Mouse (Mus musculus) liver, embryonic 11.5 days (tissue): ENCODE results near the gene Aptx. TPM values are rescaled to one million over a fixed set of nuclear protein-coding genes. Genes with fewer than 3 reads are reported as not detected.

ENCODE experiments used
- ATAC-seq: fragments of 200-750 bp; cut with Nextera tagmentation; replicated peaks from 2 replicates; pipeline ENCODE4 v1.8.0; 2017; ENCODE audit warnings: moderate number of reproducible peaks, mild to moderate bottlenecking, moderate TSS enrichment, moderate library complexity; ENCODE audit not compliant: low FRiP score
- DNase-seq: peaks from one replicate; pipeline ENCODE4 v3.0.0-alpha.2; 2017; ENCODE audit warnings: low spot score
- H3K27ac ChIP-seq: fragments of 300-500 bp; sonication (generic); 2 replicates; pipeline ENCODE4 v1.5.1; 2014; ENCODE audit warnings: mild to moderate bottlenecking, low read depth, low read length, control low read depth
- H3K27me3 ChIP-seq: fragments of 300-500 bp; sonication (generic); replicated peaks from 2 replicates; pipeline ENCODE4 v1.6.1; 2014; ENCODE audit warnings: low read length, mixed read lengths; ENCODE audit not compliant: control insufficient read depth, insufficient read depth
- H3K36me3 ChIP-seq: fragments of 300-500 bp; sonication (generic); 2 replicates; pipeline ENCODE4 v1.6.1; 2014; ENCODE audit warnings: mild to moderate bottlenecking, low read length, moderate library complexity, mixed read lengths; ENCODE audit not compliant: control insufficient read depth, insufficient read depth
- H3K4me1 ChIP-seq: fragments of 300-500 bp; sonication (generic); replicated peaks from 2 replicates; pipeline ENCODE4 v1.6.1; 2014; ENCODE audit warnings: low read length, mixed read lengths; ENCODE audit not compliant: control insufficient read depth, insufficient read depth
- H3K4me2 ChIP-seq: fragments of 300-500 bp; sonication (generic); 2 replicates; pipeline ENCODE4 v1.6.1; 2014; ENCODE audit warnings: mild to moderate bottlenecking, control low read depth, moderate library complexity
- H3K4me3 ChIP-seq: fragments of 300-500 bp; sonication (generic); 2 replicates; pipeline ENCODE4 v1.5.1; 2014; ENCODE audit warnings: low read depth, low read length, control low read depth
- H3K9ac ChIP-seq: fragments of 300-500 bp; sonication (generic); 2 replicates; pipeline ENCODE4 v1.6.1; 2014; ENCODE audit warnings: low read depth, low read length, control low read depth
- H3K9me3 ChIP-seq: fragments of 300-500 bp; sonication (generic); 2 replicates; pipeline ENCODE4 v1.6.1; 2016; ENCODE audit warnings: low read length, inconsistent platforms, mixed read lengths; ENCODE audit not compliant: control insufficient read depth
- WGBS: fragments of 180-500 bp; shearing (Covaris S2); extraction: QIAGEN DNeasy Blood & Tissue Kit; methylation state at CpG from one replicate; pipeline ENCODE4 v1.1.7; 2014; 5-methylcytosine and 5-hydroxymethylcytosine counted together
- polyA plus RNA-seq: library from polyadenylated mRNA; unstranded; fragments of >200 nt; fragmentation: Nextera tagmentation; extraction: Ambion mirVana; gene quantifications from 2 replicates; pipeline ENCODE4 v1.2.1, GENCODE M21; 2014

Aptx gene
- polyA plus RNA-seq, 1 experiment from 2014 or later: 23.4 TPM

DNA sequence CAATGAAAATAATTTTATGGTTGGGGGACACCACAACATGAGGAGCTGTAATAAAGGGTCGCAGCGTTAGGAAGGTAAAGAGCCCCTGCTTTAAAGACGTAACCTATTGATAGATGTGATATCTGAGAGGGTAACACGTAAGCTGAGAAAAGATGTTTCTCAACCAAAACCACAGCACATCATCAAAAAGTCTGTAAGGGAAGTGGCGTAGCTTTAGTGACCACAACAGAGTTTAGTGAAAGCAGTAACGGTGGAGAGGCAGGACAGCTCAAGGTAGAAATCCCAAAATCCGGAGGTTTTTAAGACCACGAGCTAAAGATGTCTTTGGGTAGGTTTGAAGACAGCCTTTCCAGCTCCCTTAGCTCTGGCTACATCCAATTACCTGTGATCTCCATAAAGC is 17.9 kb upstream of the Aptx start:
- Histone ChIP-seq H3K9me3 (no peaks in the 10 kb centered on the region), H3K27ac (no peak overlapping the region; the same call in 1 of the 2 replicates), H3K4me1 (peaks cover 28% of the 10 kb centered on the region), H3K27me3 (no peaks in the 10 kb centered on the region), H3K9ac (0 out of 2 replicates have a peak overlapping the region, but pooled peaks have one; percentile 96), H3K4me3 (no peak overlapping the region), H3K36me3 (peaks cover 8% of the 10 kb centered on the region; the same call in 1 of the 2 replicates), H3K4me2 (peak overlapping the region; percentile 93)
- DNase-seq: no peak
- no peak for ATAC-seq
- 83% methylated on average over 8 of the region's 8 CpGs for WGBS

DNA sequence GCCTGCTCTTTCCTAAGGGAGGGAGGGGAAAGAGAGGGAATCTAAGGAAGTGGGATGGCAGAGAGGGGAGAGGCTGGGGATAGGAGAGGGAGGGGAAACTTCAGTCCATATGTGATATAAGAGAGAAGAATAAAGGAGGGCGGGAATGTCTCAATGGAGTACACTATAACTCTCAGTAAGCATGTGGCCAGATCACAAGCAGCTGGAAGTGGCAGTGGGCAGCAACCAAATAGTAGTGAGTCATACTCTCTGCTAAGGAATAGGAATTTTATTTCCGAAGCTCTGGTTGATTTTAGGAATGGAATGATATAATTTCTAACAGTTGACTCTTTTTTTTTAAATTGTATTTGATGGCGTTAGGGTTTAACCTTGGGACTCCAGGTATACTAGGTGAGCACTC is 14.1 kb upstream of the Aptx start:
- DNase-seq (no peak), ATAC-seq (no peak)
- Histone ChIP-seq H3K9me3 (no peaks in the 10 kb centered on the region), H3K27ac (no peak overlapping the region), H3K4me2 (no peak overlapping the region), H3K4me3 (no peak overlapping the region), H3K9ac (no peak overlapping the region), H3K4me1 (peaks cover 8% of the 10 kb centered on the region), H3K36me3 (no peaks in the 10 kb centered on the region), H3K27me3 (no peaks in the 10 kb centered on the region)
- WGBS: 87% methylated on average over 3 of the region's 3 CpGs

DNA sequence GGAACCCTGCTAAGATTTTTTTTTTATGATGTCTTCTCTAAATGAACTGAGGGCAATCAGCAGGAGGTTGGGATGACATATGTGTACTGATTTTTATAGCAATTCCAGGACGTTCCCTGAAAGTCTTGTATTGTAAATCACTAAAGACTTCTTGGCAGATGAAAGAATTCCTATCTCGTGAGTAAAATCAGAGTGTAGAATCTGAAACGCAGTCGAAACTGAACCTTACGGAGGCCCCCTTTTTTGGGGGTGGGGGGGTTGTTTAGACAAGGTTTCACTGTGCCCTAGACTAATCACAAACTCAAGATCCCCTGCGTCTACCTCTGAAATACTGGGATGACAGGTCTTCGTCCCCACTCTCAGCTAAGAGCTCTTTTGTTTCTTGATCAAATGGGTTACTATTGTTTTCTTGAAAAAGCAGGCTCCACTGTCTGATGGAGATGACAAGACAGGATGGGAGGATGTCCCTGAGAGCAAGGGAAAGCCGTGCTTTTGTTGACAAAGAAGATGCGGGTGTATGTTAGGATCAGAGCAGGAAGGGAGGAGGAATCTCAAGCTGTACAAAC is 799 bp upstream of the Aptx start:
- Histone ChIP-seq H3K4me2 (peak overlapping the region; percentile 68), H3K36me3 (no peaks in the 10 kb centered on the region), H3K9me3 (no peaks in the 10 kb centered on the region), H3K4me3 (peak overlapping the region; percentile 62), H3K4me1 (peaks cover 18% of the 10 kb centered on the region), H3K27ac (peak overlapping the region; percentile 93; the same call in 1 of the 2 replicates), H3K27me3 (no peaks in the 10 kb centered on the region), H3K9ac (peak overlapping the region; percentile 70)
- DNase-seq (no peak), ATAC-seq (no peak)
- 42% methylated on average over 9 of the region's 9 CpGs for WGBS

DNA sequence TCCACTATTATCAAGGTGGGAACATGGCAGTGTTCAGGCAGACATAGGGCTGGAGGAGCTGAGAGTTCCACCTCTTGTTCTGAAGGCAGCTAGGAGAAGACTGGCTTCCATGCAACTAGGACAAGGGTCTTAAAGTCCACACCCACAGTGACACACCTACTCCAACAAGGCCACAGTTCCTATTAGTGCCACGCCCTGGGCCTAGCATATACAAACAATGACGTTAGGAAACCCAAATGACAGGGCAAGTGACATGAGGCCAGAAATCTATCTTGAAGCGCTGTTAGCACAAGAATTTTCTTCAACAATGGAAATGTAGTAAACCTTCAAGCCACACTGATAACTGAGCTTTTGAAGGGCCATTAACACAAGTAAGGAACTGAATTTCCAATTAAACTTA is 1.2 kb downstream of the Aptx start:
- Histone ChIP-seq H3K9ac (peak overlapping the region; percentile 70; the same call in 1 of the 2 replicates), H3K4me3 (peak overlapping the region; percentile 62), H3K36me3 (no peaks in the 10 kb centered on the region), H3K27me3 (no peaks in the 10 kb centered on the region), H3K4me1 (peaks cover 18% of the 10 kb centered on the region), H3K27ac (0 out of 2 replicates have a peak overlapping the region, but pooled peaks have one; percentile 93), H3K9me3 (no peaks in the 10 kb centered on the region), H3K4me2 (peak overlapping the region; percentile 68)
- WGBS: 69% methylated on average over 3 of the region's 3 CpGs
- ATAC-seq (no peak), DNase-seq (no peak)

DNA sequence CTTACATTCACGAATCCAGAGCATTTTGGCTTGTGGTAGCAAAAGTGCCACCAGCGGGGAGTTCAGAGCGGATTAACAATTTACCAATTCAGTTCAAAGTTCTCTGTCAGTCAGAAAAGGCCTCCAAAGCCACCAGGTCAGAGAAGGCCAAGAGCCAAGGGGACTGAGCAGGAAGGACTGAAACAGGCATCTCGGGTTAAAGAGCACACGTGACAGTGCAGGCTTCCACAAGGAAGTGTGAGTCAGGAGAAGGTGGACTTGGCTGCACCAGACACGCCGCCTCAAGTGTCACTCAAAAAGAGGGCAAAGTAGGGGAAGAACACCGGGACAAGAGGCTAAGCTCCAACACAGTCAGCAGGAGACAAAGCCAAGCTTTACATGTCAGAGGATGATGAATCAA is 2.8 kb downstream of the Aptx start:
- WGBS: 63% methylated on average over 8 of the region's 8 CpGs
- Histone ChIP-seq H3K4me2 (peak overlapping the region; percentile 29; the same call in 1 of the 2 replicates), H3K27ac (peak overlapping the region; percentile 70), H3K9ac (no peak overlapping the region), H3K4me1 (peaks cover 18% of the 10 kb centered on the region), H3K36me3 (no peaks in the 10 kb centered on the region), H3K4me3 (no peak overlapping the region), H3K9me3 (no peaks in the 10 kb centered on the region), H3K27me3 (no peaks in the 10 kb centered on the region)
- DNase-seq (no peak), ATAC-seq (no peak)

DNA sequence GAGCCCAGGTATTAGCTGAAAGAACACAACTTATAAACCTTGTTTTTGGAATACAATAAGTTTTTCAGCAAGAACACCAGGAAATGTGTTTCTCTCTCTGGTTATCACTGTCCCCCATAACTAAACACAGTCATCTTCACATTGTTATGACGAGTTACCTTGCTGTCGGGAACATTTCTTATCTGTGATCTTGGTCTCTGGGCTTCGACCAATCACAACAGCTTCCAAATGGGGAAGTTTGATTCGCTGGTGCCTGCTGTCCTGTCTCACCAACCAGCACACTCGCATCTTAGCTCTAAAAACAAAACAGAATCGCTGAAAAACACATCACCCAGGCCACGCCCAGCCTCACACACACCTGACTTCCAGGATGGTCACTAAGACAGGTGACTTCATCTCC is 5.9 kb downstream of the Aptx start:
- Histone ChIP-seq H3K9ac (no peak overlapping the region), H3K36me3 (peaks cover 11% of the 10 kb centered on the region), H3K4me2 (no peak overlapping the region), H3K4me3 (no peak overlapping the region), H3K9me3 (no peaks in the 10 kb centered on the region), H3K27me3 (no peaks in the 10 kb centered on the region), H3K4me1 (peaks cover 9% of the 10 kb centered on the region), H3K27ac (no peak overlapping the region)
- 64% methylated on average over 7 of the region's 7 CpGs for WGBS
- no peak for DNase-seq
- ATAC-seq: no peak

DNA sequence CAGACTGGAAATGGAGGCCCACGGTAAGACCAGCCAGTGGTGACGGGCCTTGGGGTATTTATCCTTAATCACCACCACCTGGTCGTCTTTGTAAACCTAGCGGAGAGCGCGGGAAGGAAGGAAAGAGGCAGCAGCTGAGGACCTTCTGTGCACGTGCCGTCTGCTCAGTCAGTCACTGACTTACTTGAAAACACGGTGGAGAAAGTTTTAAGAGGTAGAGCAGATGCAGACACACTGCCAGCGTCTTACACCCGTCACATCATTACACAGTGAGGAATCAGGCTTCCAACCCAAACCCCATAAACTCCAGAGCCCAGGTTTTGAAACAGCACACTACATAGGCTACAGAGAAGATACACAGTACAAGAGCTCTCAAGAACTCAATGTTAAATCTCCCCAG is 11.9 kb downstream of the Aptx start:
- H3K4me3 ChIP-seq: no peak overlapping the region
- no peak for DNase-seq
- no peak overlapping the region for H3K27ac ChIP-seq
- ATAC-seq: no peak
- H3K9me3 ChIP-seq: no peaks in the 10 kb centered on the region
- 88% methylated on average over 11 of the region's 11 CpGs for WGBS
- peaks cover 27% of the 10 kb centered on the region for H3K36me3 ChIP-seq
- H3K4me1 ChIP-seq: no peaks in the 10 kb centered on the region
- H3K27me3 ChIP-seq: no peaks in the 10 kb centered on the region
- H3K4me2 ChIP-seq: no peak overlapping the region
- H3K9ac ChIP-seq: no peak overlapping the region

DNA sequence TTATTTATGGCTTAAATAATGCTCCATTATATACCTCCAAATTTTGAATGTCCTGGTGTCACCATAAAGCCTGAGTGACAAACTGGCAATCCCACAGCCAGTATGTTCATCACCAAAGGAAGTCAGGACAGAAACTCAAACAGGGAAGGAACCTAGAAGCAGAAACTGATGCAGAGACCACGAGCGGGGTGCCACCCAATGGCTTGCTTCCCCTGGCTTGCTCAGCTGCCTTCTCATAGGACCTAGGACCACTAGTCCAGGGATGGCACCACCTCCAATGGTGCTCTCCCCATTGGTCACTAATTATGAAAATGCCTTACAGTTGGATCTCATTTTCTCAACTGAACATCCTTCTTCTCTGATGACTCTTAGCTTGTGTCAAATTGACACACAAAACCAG is 19.7 kb downstream of the Aptx start:
- ATAC-seq: no peak
- DNase-seq: no peak
- H3K27me3 ChIP-seq: no peaks in the 10 kb centered on the region
- no peak overlapping the region for H3K4me3 ChIP-seq
- no peaks in the 10 kb centered on the region for H3K4me1 ChIP-seq
- no peaks in the 10 kb centered on the region for H3K9me3 ChIP-seq
- no peak overlapping the region for H3K4me2 ChIP-seq
- 67% methylated on average over 2 of the region's 2 CpGs for whole genome bisulfite sequencing
- no peak overlapping the region for H3K27ac ChIP-seq
- H3K36me3 ChIP-seq: peaks cover 10% of the 10 kb centered on the region; the same call in 1 of the 2 replicates
- no peak overlapping the region for H3K9ac ChIP-seq

DNA sequence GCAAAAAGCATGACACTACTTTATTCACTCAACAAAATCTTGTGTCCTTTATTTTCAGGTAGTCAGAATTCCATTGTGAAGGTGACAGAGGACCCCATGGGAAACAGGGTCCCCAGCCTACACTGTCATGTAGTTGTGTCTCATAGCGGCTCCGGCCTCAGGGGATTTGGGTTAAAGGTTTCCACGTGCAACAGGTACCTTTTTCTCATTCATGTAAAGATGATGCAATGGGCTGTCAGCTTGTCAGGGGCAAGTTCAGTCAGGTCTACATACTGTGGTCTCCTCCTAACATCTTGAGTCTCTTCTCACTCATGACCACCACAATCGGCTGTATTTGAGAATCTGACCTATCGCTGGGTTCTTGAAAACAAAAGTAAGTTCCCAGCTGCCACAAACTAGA is 20.6 kb downstream of the Aptx start:
- Histone ChIP-seq H3K4me2 (no peak overlapping the region), H3K27me3 (no peaks in the 10 kb centered on the region), H3K4me1 (no peaks in the 10 kb centered on the region), H3K9me3 (no peaks in the 10 kb centered on the region), H3K9ac (no peak overlapping the region), H3K4me3 (no peak overlapping the region), H3K36me3 (peaks cover 8% of the 10 kb centered on the region; the same call in 1 of the 2 replicates), H3K27ac (no peak overlapping the region)
- DNase-seq (no peak), ATAC-seq (no peak)
- WGBS: 89% methylated on average over 5 of the region's 5 CpGs
